Mouse (Mus musculus) regulatory T cell (primary cell): Measurements from ENCODE around the gene Nupl1.

Experiments used
- in situ Hi-C: fragments of 300-600 bp; cut with MboI, MseI; formaldehyde crosslinking; loops from one replicate; pipeline ENCODE4 v1.15.1; 2025; ENCODE audit warnings: high pct_unique_total_duplicates

The Nupl1 gene

DNA sequence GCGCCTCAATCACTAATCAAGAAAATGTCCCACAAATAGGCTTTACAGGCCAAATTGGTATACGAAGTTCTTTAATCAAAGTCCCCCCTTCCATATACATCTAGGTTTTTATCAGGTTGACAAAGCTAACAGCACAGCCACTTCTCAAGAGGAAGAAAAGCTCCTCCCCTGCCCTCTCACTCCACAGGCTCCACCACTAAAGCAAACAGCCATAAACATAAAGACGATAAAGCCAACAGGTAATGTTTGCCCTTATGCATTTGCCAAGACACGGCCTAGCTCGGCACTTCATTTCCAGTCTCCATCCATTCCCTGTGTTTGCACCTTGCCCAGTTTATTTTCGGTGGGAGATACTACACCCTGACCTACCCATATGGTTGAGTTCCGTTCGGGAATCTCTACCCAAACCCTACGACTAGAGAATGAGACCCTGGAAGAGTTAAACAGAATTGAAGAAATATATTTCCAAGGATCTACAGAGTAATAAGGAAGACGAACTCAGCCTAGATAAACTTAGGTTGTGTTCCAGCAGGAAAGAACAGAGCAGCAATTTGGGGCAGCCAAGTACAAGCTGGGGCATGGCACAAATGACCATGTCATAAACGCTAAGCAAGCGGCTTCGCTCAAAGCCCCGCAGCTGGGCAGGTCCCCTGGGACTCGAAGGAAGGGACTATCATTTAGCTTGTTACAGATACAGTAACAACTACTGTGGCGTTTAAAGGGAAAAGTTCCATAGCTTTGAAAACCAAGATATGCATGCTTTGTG is 80.2 kb downstream of the Nupl1 start:
- in situ Hi-C loops, result no loop called here

DNA sequence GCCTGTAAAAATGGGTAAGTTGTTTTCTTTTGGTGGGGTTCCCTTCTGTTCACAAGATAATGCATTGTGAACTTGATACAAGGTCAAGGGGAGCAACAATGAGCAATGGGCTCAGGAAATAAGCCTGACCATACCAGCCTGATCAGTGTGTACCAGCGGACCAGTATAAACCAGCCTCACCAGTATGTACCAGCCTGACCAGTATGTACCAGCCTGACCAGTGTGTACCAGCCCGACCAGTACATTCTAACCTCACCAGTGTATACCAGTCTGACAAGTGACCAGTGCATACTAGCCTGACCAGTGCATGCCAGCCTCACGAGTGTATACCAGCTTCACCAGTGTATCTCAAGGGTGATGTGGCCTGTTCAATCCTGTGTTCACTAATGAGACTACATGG is 87.9 kb downstream of the Nupl1 start:
- in situ Hi-C loops, result no loop called here

DNA sequence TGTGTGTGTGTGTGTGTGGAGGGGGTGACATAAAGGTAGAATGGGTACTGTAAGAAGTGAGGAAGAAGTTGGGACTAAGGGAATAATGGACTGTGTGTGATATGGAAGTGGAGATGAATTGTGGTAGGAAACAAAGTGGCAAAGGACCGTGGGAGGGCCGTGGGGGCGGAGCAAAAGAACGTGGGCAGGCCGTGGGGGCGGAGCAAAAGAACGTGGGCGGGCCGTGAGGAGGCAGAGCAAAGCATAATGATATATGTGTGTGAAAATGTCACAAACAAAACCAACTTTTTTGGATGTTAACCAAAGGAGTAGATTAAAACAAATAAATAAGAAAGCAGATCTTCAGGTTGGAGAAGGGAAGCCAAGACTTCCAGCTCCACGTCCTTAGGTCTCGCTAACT is 98.9 kb downstream of the Nupl1 start:
- in situ Hi-C loops, result no loop called here

DNA sequence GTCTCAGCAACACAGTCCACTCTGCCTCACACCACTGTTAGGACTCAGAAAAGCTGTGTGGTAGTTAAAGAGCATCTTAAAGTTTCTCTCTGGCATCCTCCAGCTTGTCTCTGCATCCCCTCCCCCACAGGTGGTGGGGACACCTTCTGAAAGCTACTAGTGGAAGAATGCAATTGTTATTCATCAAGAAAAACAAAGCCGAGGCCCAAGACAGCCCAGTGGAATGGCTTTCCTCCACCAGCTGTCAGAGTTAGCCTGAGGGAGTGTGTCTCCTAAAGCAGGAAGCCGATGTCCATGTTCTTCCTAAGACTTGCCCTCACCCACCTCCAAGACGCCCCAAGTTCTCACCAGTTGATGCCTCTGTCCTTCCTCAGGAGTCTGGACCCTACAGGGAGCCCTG is 102.3 kb downstream of the Nupl1 start:
- in situ Hi-C loops, result no loop called here

DNA sequence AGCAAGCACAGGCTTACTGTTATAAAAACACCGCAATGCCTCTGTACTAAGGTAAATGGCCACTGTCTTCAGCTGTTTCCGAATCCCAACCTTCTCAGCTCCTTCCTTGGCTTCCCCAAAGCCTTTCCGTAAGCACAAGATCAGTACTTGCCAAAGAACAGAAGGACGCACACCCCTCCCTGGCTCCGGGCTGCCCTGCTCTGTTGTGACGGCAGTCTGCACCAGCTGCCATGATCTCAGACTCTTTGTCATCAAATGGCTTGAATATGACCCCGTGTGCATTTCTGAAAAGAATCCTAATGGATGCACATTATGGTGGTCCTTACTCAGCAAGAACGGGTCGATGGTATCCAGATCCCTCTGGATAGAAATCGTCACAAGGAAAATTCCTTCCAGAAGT is 108.0 kb downstream of the Nupl1 start:
- in situ Hi-C loops, result no loop called here

DNA sequence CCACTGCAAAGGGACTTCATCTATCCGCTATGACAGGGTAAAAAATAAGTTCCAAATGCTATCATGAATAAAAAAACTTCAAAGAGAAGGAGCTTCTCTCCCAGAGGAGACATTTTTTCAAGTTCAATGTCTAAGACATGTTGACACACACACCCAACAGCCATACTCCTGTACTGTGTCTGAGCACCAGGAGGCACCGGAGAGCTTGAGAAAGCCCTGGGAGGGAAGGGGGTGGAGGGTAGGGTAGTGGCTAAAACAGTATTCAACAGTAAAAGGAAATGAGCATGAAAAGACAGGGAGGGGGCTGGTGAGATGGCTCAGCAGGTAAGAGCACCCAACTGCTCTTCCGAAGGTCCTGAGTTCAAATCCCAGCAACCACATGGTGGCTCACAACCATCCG is 112.9 kb downstream of the Nupl1 start:
- in situ Hi-C loops, result no loop called here

DNA sequence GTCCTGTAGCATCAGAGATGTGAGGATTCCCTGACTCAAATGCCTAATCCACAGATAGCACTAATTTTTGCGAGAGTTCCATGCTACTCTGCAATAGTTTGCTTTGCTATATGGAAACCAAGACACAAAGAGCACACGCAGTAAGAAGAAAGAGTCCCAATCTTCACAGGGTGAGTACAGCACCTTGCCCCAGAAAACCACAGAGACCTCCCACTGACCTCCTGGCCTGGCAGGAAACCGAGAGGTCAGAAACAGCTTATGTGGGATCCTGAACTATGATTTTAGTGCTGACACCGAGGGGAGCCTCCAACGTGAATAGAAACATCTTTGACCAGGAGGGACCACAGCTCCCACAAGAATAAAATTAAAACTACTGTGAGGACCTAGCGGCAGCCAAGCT is 113.4 kb downstream of the Nupl1 start:
- in situ Hi-C loops, result no loop called here

DNA sequence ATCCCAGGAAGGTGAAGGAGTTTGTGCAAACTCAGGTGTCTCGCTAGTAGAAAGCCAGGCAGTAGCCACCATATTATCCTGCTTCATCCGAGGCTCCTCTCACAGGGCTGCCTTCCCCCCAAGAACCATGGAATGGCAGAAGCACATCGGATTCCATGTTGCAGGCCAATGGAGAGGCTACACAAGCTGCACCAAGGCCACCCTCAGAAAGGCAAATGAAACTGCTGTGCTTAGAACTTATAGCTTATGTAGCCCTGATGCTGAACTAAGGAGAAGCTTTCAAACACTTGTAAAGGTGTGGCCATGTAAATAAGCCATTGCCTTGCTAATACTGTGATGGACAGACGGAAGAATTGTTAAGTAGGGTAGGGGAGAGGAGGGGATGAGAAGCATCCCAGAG is 115.4 kb downstream of the Nupl1 start:
- in situ Hi-C loops, result no loop called here

DNA sequence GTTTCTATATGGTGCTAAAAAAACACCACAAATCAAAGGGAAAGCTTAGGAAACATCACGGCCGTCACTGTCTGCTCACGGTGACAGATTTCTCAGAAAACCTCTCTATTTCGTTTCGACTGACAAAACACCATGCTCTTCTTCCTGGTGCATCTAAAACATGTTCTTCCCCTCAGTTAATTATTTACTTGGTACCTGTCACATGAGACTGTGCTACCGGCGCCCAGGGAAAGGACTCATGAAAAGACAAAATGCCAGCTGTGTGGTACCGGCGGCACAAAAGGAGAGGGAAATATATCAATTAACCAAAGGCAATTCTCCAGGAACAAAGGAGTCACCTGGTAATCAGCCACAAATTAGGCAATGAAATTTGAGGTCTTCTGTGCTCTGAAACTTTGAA is 116.5 kb downstream of the Nupl1 start:
- in situ Hi-C loops, result no loop called here
